Mouse (Mus musculus) hindbrain, embryonic 15.5 days (tissue): ENCODE data around the gene Wdr31. TPM values are rescaled to one million over a fixed set of nuclear protein-coding genes. Genes with fewer than 3 reads are reported as not detected.
A peak's percentile ranks its signal among the peaks of the same experiment; 100 is the strongest.

ENCODE experiments used
- ATAC-seq: fragments of 200-750 bp; cut with Nextera tagmentation; 2 replicates; pipeline ENCODE4 v1.8.0; 2017; ENCODE audit warnings: low read depth, moderate number of reproducible peaks, moderate TSS enrichment; ENCODE audit not compliant: low FRiP score
- H3K27ac ChIP-seq: fragments of 300-500 bp; sonication (generic); replicated peaks from 2 replicates; pipeline ENCODE4 v1.5.1; 2015; ENCODE audit warnings: mild to moderate bottlenecking, inconsistent platforms
- H3K27me3 ChIP-seq: fragments of 300-500 bp; sonication (generic); 2 replicates; pipeline ENCODE4 v1.6.1; 2015; ENCODE audit warnings: control low read depth, inconsistent platforms
- H3K36me3 ChIP-seq: fragments of 300-500 bp; sonication (generic); 2 replicates; pipeline ENCODE4 v1.6.1; 2015; ENCODE audit warnings: control low read depth, inconsistent platforms
- H3K4me1 ChIP-seq: fragments of 300-500 bp; sonication (generic); replicated peaks from 2 replicates; pipeline ENCODE4 v1.6.1; 2015; ENCODE audit warnings: control low read depth, inconsistent platforms
- H3K4me2 ChIP-seq: fragments of 300-500 bp; sonication (generic); 2 replicates; pipeline ENCODE4 v1.6.1; 2015; ENCODE audit warnings: moderate library complexity, mild to moderate bottlenecking, inconsistent platforms
- H3K4me3 ChIP-seq: fragments of 300-500 bp; sonication (generic); 2 replicates; pipeline ENCODE4 v1.5.1; 2015; ENCODE audit warnings: mild to moderate bottlenecking, inconsistent platforms
- H3K9ac ChIP-seq: fragments of 300-500 bp; sonication (generic); 2 replicates; pipeline ENCODE4 v1.6.1; 2015; ENCODE audit warnings: inconsistent platforms
- H3K9me3 ChIP-seq: fragments of 300-500 bp; sonication (generic); 2 replicates; pipeline ENCODE4 v1.6.1; 2016; ENCODE audit warnings: control low read depth, inconsistent platforms
- WGBS: fragments of 180-500 bp; shearing (Covaris S2); methylation state at CpG from one replicate; pipeline ENCODE4 v1.1.7; 2015; 5-methylcytosine and 5-hydroxymethylcytosine counted together
- polyA plus RNA-seq: library from polyadenylated mRNA; unstranded; fragments of >200 nt; fragmentation: Nextera tagmentation; extraction: Ambion mirVana; gene quantifications from 2 replicates; pipeline ENCODE4 v1.2.1, GENCODE M21; 2015

Gene Wdr31
- polyA plus RNA-seq, 1 experiment from 2014 or later = 13.2 TPM

DNA sequence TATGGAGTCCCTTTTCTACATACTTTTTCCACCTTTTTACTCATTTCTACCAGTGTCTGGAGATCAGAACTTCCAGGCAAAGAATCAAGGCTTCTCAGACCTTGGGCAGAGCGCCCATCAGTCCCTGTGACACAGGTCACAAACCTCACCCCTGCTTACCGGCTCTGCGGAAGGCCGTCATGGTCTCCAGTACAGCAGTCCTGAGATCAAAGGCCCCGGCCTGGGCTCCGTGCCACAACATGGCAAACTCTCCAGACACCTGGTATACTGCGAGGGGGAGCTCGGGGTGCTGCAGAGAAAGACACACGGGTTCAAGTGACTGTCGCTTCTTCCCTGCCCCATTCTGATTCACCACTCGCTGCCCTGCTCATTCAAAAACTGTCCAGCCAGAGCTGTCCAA is 39.2 kb upstream of the Wdr31 start:
- no peaks in the 10 kb centered on the region for H3K4me1 ChIP-seq
- H3K9ac ChIP-seq = no peak overlapping the region
- H3K27me3 ChIP-seq = no peaks in the 10 kb centered on the region
- no peak for ATAC-seq
- no peak overlapping the region for H3K4me3 ChIP-seq
- no peak overlapping the region for H3K4me2 ChIP-seq
- H3K9me3 ChIP-seq = no peaks in the 10 kb centered on the region
- peaks cover 46% of the 10 kb centered on the region for H3K36me3 ChIP-seq
- no peak overlapping the region for H3K27ac ChIP-seq
- WGBS = 93% methylated on average over 11 of the region's 11 CpGs

DNA sequence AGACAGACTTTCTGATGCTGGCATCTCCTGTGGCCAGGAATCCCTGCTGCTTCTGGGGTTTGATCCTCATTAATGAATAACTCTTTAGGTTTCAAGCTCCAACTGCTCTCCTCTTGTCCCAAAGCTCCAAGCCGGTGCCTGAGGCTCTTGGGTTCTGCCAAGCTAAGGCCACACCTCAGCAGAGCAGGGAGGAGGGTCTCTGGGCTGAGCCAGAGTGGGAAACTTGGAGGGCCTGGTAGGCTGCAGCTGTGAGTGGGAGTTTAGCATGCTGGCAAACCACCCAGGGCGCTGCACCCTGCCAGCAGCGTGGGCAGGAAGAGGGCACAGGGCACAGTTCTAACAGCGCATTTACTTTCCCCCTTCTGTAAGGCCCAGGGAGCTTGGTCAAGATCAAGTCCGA is 38.1 kb upstream of the Wdr31 start:
- Histone ChIP-seq H3K9ac (no peak overlapping the region), H3K4me3 (no peak overlapping the region), H3K4me2 (no peak overlapping the region), H3K27me3 (no peaks in the 10 kb centered on the region), H3K9me3 (no peaks in the 10 kb centered on the region), H3K27ac (no peak overlapping the region), H3K4me1 (no peaks in the 10 kb centered on the region), H3K36me3 (peaks cover 46% of the 10 kb centered on the region)
- WGBS = 84% methylated on average over 5 of the region's 5 CpGs
- no peak for ATAC-seq

DNA sequence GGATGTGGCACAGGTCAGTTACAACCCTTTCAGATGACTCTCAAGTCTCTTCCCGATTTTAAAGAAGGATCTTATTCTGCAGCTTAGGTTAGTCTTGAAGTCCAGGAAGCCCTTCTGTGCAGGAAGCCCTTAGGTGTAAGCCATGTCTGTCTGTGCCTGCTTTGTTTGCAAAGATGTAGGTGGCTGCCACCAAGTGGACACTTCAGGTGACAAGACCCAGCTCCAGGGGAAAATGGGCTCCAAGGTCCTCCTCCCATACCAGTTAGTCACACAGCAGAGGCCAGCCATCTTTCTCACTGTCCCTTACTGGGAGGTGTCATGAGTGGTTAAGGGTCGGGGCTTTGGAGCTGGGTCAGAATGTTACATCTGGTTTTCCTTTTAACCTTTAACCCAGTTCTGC is 36.1 kb upstream of the Wdr31 start:
- Histone ChIP-seq H3K27me3 (no peaks in the 10 kb centered on the region), H3K4me2 (no peak overlapping the region), H3K4me1 (peaks cover 3% of the 10 kb centered on the region; the same call in 1 of the 2 replicates), H3K4me3 (no peak overlapping the region), H3K36me3 (peaks cover 30% of the 10 kb centered on the region), H3K27ac (no peak overlapping the region), H3K9ac (no peak overlapping the region), H3K9me3 (no peaks in the 10 kb centered on the region)
- WGBS = 77% methylated on average over 2 of the region's 2 CpGs
- ATAC-seq = no peak

GRCm38 (mm10) chr4:62505991-62506390 is 35.3 kb upstream of the Wdr31 start:
- Histone ChIP-seq H3K27ac (no peak overlapping the region), H3K4me3 (no peak overlapping the region), H3K36me3 (peaks cover 22% of the 10 kb centered on the region), H3K4me1 (peaks cover 9% of the 10 kb centered on the region), H3K4me2 (no peak overlapping the region), H3K27me3 (no peaks in the 10 kb centered on the region), H3K9me3 (no peaks in the 10 kb centered on the region), H3K9ac (no peak overlapping the region)
- 82% methylated on average over 3 of the region's 3 CpGs for WGBS
- no peak for ATAC-seq

DNA sequence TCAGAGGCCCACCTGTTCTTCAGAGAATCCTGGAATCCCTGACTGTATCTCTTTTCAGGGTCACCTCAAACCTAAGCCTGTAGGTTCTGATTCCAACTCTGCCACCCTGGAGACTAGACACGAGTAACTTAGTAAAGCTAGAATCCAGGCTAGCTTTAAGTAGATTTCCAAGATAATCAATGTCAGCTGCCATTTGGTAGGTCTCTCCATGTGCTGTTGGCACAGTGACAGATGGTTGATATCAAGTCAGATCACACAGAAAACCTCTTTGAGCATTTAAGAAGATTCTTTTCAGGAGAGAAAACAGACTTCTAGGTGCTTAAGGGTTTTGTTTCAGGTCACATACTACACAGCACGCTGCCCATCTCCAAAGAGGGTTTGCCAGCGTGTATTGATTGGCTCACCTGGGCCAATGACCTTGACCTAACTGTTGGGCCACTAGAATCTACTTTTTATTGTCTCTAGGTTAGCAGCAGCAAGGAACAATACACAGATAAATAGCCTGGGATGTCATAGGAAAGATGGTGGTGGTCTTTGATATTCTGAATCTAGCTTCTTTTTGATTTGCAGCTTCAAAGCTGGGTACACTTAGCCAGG is 32.8 kb upstream of the Wdr31 start, which contains the start of gene Hdhd3:
Gene Hdhd3 (minus strand): TSS at position 94 of the 597 bp plus-strand sequence.
- peaks cover 16% of the 10 kb centered on the region for H3K36me3 ChIP-seq
- 84% methylated on average over 3 of the region's 3 CpGs for WGBS
- no peak for ATAC-seq

GRCm38 (mm10) chr4:62502969-62503368 is 32.3 kb upstream of the Wdr31 start:
- H3K9me3 ChIP-seq = no peaks in the 10 kb centered on the region
- no peak overlapping the region for H3K27ac ChIP-seq
- no peak overlapping the region for H3K4me2 ChIP-seq
- ATAC-seq = no peak
- 78% methylated on average over 7 of the region's 7 CpGs for WGBS
- H3K27me3 ChIP-seq = no peaks in the 10 kb centered on the region
- peaks cover 12% of the 10 kb centered on the region for H3K4me1 ChIP-seq
- peaks cover 15% of the 10 kb centered on the region for H3K36me3 ChIP-seq
- H3K9ac ChIP-seq = no peak overlapping the region
- no peak overlapping the region for H3K4me3 ChIP-seq

More for the DNA sequence above, 32.8 kb upstream of the Wdr31 start, which contains the start of gene Hdhd3:
- H3K9me3 ChIP-seq = no peaks in the 10 kb centered on the region
- peak within 1 kb of the TSS; percentile 77 for H3K4me3 ChIP-seq
- peak within 1 kb of the TSS; percentile 63 for H3K9ac ChIP-seq
- H3K27ac ChIP-seq = peak within 1 kb of the TSS; percentile 76; the same call in 1 of the 2 replicates
- no peaks in the 10 kb centered on the region for H3K27me3 ChIP-seq
- peak within 1 kb of the TSS; percentile 73 for H3K4me2 ChIP-seq
- H3K4me1 ChIP-seq = peaks cover 12% of the 10 kb centered on the region

DNA sequence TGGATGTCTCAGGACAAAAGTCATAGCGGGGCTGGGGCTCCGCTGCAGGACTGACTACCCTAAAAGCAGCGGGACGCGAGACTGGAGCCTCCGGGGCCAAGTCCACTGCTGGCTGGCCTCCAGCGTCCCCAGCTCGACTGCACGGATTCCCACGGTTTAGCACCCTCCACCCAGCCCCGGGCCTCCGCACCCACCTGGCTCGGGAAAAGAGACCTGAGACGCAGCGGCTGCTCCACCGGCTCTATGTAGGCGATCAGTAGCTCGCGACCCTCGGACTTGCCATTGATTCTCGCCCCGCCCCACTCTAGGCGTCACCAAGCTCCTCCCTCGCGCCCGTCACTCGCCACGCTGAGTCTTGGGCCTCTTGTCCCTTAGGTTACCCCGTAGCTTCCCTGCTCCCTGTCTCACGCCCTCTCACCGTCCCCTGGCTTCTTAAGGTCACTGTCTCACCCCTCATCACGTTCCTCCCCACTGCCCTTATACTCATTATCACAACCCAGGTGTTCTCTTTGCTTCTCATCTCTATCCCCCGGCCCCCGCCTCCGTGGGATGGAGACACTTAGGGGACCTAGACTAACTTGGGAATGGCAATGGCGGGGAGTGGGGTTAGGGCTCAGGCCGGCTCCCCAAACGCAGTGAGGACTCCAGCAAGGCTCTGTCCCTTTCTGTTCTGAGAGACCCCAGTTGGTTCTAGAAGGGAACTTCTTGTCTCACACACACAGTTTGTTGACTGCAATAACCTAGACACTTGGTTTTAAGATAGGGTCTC is 31.5 kb upstream of the Wdr31 start:
- WGBS = 1% methylated on average over 35 of the region's 38 CpGs
- Histone ChIP-seq H3K4me1 (peaks cover 12% of the 10 kb centered on the region), H3K9ac (peak overlapping the region; percentile 63), H3K36me3 (peaks cover 15% of the 10 kb centered on the region), H3K4me3 (peak overlapping the region; percentile 77), H3K4me2 (peak overlapping the region; percentile 73), H3K27me3 (no peaks in the 10 kb centered on the region), H3K27ac (peak overlapping the region; percentile 76), H3K9me3 (no peaks in the 10 kb centered on the region)
- peak; percentile 97 for ATAC-seq

GRCm38 (mm10) chr4:62501534-62501933 is 30.8 kb upstream of the Wdr31 start:
- H3K9ac ChIP-seq = peak overlapping the region; percentile 63
- no peaks in the 10 kb centered on the region for H3K9me3 ChIP-seq
- H3K27me3 ChIP-seq = no peaks in the 10 kb centered on the region
- WGBS = under 1% methylated on average over 7 of the region's 7 CpGs
- ATAC-seq = no peak; the same call in 1 of the 2 replicates
- peak overlapping the region; percentile 76 for H3K27ac ChIP-seq
- H3K36me3 ChIP-seq = peaks cover 16% of the 10 kb centered on the region
- H3K4me3 ChIP-seq = peak overlapping the region; percentile 77
- H3K4me2 ChIP-seq = peak overlapping the region; percentile 73
- H3K4me1 ChIP-seq = peaks cover 12% of the 10 kb centered on the region

- H3K9ac ChIP-seq = no peak overlapping the region
- no peaks in the 10 kb centered on the region for H3K9me3 ChIP-seq
- peaks cover 16% of the 10 kb centered on the region for H3K36me3 ChIP-seq
- 88% methylated on average over 4 of the region's 4 CpGs for WGBS
- no peak overlapping the region for H3K27ac ChIP-seq
- H3K4me3 ChIP-seq = no peak overlapping the region
- peak overlapping the region; percentile 73 for H3K4me2 ChIP-seq
- peaks cover 12% of the 10 kb centered on the region for H3K4me1 ChIP-seq
- ATAC-seq = no peak
- H3K27me3 ChIP-seq = no peaks in the 10 kb centered on the region
Measured at GRCm38 (mm10) chr4:62500799-62501198, 30.1 kb upstream of the Wdr31 start.

- no peaks in the 10 kb centered on the region for H3K27me3 ChIP-seq
- ATAC-seq = 0 out of 2 replicates have a peak, but pooled peaks have one; percentile 35
- H3K9me3 ChIP-seq = no peaks in the 10 kb centered on the region
- H3K9ac ChIP-seq = no peak overlapping the region
- H3K27ac ChIP-seq = no peak overlapping the region
- no peak overlapping the region for H3K4me2 ChIP-seq
- H3K4me1 ChIP-seq = peaks cover 9% of the 10 kb centered on the region
- 70% methylated on average over 8 of the region's 8 CpGs for WGBS
- H3K36me3 ChIP-seq = peaks cover 16% of the 10 kb centered on the region
- H3K4me3 ChIP-seq = no peak overlapping the region
Measured at GRCm38 (mm10) chr4:62496815-62497214, 26.1 kb upstream of the Wdr31 start.

DNA sequence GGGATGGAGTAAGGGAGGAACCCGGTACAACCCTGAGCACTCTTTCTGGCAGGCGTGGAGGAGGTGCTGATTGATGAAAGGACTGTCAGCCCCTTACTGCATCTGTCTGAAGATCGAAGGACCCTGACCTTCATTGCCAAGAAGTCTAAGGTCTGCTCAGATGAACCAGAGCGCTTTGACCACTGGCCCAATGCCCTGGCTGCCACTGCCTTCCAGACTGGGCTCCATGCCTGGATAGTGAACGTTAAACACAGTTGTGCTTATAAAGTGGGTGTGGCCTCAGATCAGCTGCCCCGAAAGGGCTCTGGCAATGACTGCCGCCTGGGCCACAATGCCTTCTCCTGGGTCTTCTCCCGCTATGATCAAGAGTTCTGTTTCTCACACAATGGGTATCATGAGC is 25.2 kb upstream of the Wdr31 start:
- WGBS = 78% methylated on average over 8 of the region's 8 CpGs

GRCm38 (mm10) chr4:62494230-62494629 is 23.5 kb upstream of the Wdr31 start:
- Histone ChIP-seq H3K27me3 (no peaks in the 10 kb centered on the region), H3K4me1 (no peaks in the 10 kb centered on the region), H3K9ac (no peak overlapping the region), H3K27ac (no peak overlapping the region), H3K36me3 (peaks cover 12% of the 10 kb centered on the region), H3K9me3 (no peaks in the 10 kb centered on the region), H3K4me2 (no peak overlapping the region), H3K4me3 (no peak overlapping the region)
- WGBS = 67% methylated on average over 9 of the region's 9 CpGs
- no peak for ATAC-seq

More for the DNA sequence above, 25.2 kb upstream of the Wdr31 start:
- Histone ChIP-seq H3K9me3 (no peaks in the 10 kb centered on the region), H3K4me2 (no peak overlapping the region), H3K27me3 (no peaks in the 10 kb centered on the region), H3K9ac (no peak overlapping the region), H3K27ac (no peak overlapping the region), H3K4me3 (no peak overlapping the region), H3K36me3 (peaks cover 16% of the 10 kb centered on the region), H3K4me1 (peaks cover 2% of the 10 kb centered on the region)
- no peak for ATAC-seq
